Mouse (Mus musculus) cerebellum, adult 11-12 months (tissue): ENCODE data around the gene Nt5c2.
A peak's percentile ranks its signal among the peaks of the same experiment; 100 is the strongest.

Experiments used
- DNase-seq: peaks from one replicate; pipeline ENCODE4 v3.0.0; 2022

Nt5c2 gene

DNA sequence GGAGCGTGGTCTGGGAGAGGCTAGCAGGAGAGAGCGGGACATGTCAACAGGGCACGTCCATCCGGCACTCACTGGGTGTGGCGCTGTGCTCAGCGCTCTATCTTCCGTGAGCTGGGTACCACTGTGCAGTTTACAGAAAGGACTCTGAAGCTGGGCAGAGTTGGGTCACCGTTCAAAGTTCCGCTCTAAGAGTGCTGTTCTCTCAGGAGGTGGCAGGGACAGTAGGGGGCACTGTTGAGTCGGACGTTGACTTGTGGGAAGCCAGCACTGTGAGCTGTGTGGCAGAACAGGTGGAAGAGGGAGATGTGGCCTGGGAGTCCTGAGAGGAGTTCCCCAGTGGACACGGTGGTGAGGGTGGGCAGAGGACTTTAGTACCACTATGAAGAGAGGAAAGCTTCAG lies 139.2 kb downstream of the Nt5c2 start:
- peak; percentile 71 for DNase-seq

- no peak for DNase-seq
Measured at GRCm38 (mm10) chr19:46873924-46874323, 141.0 kb downstream of the Nt5c2 start.

DNA sequence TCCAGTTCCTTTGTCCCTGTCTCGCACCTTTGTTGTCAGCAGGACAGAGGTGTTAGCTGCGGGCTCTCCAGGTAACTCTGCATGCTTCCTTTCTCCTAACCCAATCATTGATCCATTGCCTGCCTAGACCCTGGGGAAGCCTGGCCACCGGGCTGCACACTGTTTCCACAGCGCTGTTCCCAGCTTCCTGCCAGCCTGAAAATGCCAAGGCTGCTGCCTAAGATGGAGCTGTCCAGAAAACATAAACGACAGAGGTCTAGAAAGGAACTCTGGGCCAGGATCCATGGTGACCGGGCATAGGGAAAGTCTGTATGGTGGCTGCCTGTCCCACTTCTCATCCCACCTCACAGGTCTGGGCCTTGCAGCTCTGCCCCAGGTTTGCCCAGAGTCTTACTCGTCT lies 143.3 kb downstream of the Nt5c2 start:
- no peak for DNase-seq

DNA sequence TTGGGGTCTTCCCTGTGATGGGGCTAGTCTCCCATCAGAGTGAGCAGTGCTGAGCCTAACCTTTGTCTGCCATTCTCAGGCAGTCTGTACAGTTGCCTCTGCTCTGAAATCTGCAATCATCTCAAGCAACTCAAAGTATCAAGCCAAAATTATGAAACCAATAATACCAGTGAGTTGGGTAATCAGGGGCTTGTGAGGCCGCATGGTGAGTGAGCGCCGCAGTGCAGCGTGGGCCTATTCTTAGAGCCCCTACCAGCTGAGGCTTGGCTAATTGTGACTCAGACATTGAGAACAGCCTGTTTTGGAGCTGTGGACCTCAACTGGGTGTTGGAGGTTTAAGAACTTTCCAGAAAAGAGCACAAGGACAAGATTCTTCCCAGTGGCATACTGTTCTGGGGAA lies 143.9 kb downstream of the Nt5c2 start:
- no peak for DNase-seq

GRCm38 (mm10) chr19:46869526-46869925 lies 145.4 kb downstream of the Nt5c2 start:
- peak; percentile 74 for DNase-seq

DNA sequence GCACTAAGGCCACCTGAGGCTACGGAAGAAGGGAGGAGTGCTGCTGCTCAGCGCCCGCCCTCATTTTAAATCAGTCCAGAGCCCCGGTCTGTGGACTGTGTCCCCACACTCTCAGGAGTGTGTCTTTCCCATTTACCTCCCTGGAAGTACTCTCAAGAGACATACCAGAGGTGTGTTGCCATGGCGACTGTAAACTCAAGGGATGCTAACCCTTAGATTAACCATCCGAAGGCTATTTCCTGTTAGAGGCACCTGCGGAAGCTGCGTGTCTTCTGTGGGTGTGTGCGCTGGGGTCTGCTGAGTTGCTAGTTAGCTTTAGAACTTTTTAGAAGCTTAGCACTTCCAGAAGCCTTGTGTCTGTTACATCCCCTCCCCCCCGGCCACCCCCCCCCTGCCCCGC lies 145.9 kb downstream of the Nt5c2 start:
- no peak for DNase-seq

DNA sequence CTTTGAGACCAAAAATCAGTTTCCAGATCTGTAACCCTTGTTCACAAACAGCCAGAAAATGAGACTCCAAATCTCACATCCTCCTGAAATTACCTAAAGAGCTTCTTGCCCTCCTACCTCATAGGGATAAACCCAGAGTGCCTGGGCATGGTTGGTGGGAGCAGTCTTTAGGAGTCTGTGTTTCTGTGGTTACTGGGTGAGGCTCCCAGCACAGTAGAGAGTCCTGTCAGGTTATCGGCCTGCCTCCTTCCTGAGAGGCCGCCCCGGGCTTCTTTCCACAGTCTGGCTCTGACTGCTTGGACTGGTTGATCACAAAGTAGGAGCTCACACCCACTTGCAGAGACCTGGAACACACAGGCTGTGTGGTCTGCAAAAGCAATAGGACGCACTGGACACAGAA lies 149.6 kb downstream of the Nt5c2 start:
- DNase-seq, result no peak

DNA sequence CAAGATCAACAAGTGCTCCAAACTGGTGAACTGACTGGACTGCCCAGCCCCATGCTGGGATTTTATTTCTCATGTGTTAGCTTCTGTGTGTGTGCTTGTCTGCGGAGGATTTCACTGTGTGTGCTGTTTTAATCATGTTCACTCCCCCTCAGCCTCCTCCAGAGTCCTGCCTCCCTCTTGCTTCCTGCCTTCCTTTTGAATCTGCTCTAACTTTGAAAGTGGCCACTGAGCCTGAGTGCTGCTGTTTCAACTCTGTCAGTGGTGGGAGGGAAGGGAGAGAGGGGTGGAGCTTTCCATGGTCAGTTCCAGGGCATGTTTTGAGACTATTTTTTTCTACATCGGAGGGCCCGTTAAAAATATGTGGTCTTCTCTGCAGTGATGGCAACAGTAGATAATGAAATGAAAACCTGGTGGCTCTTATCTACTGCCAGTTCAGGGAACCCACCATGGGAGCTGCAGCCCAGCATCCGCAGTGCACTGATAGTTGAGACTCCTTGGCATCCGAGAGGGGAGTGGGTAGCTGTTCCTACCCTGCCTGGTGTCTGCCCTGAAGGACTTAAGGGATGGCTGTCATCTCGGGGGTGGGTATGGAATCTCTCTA lies 150.1 kb downstream of the Nt5c2 start:
- no peak for DNase-seq

DNA sequence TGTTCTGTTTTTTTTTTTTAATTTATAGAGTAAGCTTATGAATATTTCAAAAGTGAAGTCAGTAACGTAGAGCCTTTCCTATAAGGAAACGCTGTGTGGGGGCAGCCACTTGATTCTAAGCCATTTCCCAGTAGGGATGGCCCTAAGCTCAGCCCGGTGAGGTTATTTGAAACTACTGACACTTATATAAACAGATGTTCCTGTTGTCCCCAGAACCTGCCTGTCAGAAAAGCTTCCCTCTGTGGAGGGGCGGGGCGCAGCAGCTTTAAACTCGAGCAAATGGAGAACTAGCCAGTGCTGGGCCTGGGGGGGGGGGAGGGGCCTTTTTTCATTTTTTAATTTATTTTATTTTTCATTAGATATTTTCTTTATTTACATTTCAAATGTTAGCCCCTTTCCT lies 150.9 kb downstream of the Nt5c2 start:
- no peak for DNase-seq

GRCm38 (mm10) chr19:46863236-46863927 lies 151.6 kb downstream of the Nt5c2 start:
- DNase-seq, result peak; percentile 72

- no peak for DNase-seq
Measured at GRCm38 (mm10) chr19:46862556-46862955, 152.4 kb downstream of the Nt5c2 start.

- DNase-seq, result no peak
Measured at GRCm38 (mm10) chr19:46858200-46858599, 156.8 kb downstream of the Nt5c2 start.

- no peak for DNase-seq
Measured at GRCm38 (mm10) chr19:46857277-46857989, 157.5 kb downstream of the Nt5c2 start.

- no peak for DNase-seq
Measured at GRCm38 (mm10) chr19:46856780-46857179, 158.2 kb downstream of the Nt5c2 start.

DNA sequence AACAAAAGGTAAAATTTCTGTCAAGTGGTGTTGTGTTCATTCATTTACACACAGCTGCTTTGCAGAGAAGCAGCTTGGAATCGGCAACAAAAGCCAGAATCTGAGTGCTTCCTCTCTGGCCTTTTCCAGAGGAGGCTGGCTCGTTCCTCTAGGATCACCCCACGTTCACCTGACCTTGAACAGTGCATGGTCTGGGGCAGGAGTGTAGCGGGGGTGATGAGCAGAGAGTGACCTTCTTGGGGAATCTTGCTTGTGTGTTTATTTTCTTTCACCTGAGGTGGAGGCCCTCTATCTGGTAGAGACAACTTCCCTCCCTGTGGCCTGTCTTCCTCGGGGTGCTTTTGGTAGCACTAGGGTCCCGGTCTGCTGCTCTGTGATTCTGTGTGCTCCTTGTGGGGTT lies 158.7 kb downstream of the Nt5c2 start:
- DNase-seq, result no peak

- no peak for DNase-seq
Measured at GRCm38 (mm10) chr19:46849443-46849997, 165.4 kb downstream of the Nt5c2 start.

DNA sequence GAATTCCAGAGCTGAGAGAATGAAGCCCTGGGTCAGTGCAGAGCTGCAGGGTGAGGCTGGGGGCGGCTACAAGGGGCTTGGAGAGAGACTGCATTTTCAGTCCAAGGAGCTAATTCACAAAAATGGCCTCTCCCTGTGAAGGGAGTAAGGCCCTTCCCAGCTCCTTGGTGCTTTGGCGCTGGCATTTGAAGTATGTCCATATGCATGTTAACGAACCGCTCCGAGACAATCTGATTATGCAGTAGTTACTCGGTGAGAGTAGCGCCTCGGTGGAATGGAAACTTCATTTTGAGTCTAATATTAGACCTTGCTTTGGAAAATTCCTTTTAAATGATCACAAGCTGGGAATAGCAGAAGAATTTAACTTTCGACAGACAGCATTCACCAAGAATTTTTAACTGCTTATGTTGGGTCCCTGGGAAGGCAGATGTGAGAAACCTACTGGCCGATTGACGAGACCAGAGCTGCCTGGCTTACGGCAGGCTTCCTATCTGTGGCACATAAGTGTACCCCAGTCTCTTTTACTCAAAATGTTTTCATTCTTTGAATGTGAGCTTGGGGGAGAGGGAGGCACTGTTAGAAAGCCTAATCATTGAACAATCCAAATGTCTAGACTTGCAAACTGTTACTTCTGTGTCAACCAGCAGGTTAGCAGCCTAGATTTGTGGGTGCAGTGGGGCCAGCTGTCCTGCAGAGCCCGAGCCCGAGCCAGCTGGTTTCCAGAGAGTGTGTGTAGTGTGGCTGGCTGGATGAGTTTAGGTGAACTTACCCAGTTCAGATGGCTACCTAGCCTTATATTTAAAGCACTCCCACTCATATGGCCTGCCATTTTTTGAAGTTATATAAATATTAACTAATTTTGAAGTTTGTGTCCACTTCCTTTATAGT lies 166.3 kb downstream of the Nt5c2 start:
- DNase-seq, result no peak

- no peak for DNase-seq
Measured at GRCm38 (mm10) chr19:46846459-46846858, 168.5 kb downstream of the Nt5c2 start.

- DNase-seq, result no peak
Measured at GRCm38 (mm10) chr19:46846056-46846455, 168.9 kb downstream of the Nt5c2 start.

DNA sequence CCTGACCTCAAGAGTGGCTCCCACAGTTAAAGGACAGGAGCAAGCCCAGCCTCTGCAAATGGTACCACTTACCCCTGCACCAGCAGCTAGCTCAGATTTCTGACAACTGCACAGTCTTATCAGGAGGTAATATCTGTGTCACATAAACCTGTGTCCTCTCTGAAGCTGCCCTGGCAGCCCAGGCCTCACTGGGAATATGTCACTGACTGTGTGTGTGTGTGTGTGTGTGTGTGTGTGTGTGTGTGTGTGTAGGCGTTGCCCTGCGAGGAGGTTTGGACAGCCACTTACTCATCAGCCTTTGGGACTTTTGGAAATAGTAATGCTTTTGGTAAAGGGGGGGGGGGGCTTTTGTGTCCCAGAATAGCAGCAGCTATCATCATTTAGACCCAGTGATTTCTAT lies 171.9 kb downstream of the Nt5c2 start:
- DNase-seq, result no peak

DNA sequence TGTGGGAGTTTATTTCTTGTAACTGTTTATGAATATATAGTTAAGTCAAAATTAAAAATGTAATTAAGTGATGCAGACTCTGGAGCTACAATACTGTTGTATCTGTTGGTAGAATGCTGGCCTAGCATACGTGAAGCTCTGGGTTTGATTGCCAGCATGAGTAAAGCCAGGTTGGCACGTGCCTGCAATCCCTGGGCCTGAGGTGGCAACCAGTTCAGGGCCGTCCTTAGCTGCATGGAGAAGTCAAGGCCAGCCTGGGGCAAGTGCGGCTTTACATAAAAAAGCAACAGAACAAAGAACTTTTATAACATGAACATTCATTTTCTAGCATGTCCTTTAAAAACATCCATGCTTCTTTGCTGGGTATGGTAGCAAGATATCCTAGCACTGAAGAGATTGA lies 173.9 kb downstream of the Nt5c2 start:
- DNase-seq, result no peak

DNA sequence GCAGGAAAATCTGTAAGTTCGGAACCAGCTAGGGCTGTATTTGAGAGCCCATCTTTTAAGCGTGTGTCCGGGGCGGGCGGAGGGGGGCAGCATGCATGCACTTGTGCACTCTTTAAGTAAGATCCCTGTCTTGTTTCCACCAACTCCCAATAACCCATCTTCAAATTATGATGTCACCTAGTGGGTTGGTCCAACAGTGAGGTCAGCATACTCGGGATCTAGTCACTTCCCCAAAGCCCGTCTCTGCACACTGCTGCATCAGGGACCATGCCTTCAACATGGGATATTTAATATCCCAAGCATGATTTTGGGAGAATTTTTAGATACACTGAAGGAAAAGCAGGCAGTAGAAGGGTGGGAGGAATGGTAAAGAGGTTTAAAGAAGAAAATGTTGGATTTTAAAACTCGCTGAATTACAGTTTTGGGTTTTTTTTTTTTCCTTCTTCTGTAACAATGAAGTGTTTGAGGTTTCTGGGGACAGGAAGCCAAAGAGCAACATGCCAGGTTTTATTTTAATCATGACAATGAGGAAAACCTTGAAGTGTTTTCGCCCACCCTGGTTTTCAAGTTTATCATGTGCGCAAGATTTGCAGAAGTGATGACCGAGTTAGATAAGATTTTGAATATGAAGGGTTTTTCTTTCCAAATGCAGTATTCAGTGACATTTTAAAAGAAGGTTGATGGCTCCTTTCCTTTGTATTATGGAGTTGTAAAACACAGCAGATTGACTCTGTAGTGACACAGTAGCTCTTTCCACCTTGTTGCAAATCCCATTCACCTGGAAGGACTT lies 177.5 kb downstream of the Nt5c2 start:
- no peak for DNase-seq
